Mouse (Mus musculus) heart, embryonic 10.5 days (tissue): Measurements from ENCODE around the gene Dcaf15. TPM values are rescaled to one million over a fixed set of nuclear protein-coding genes. Genes with fewer than 3 reads are reported as not detected.
A peak's percentile ranks its signal among the peaks of the same experiment; 100 is the strongest.

ENCODE experiments used
- DNase-seq: peaks from one replicate; pipeline ENCODE4 v3.0.0-alpha.2; 2017; ENCODE audit warnings: low spot score
- H3K27ac ChIP-seq: fragments of 300-500 bp; sonication (generic); 2 replicates; pipeline ENCODE4 v1.5.1; 2016; ENCODE audit warnings: mild to moderate bottlenecking
- H3K27me3 ChIP-seq: fragments of 300-500 bp; sonication (generic); 2 replicates; pipeline ENCODE4 v1.6.1; 2016; ENCODE audit warnings: mild to moderate bottlenecking; ENCODE audit not compliant: poor library complexity, insufficient read depth, severe bottlenecking
- H3K36me3 ChIP-seq: fragments of 300-500 bp; sonication (generic); 2 replicates; pipeline ENCODE4 v1.6.1; 2016; ENCODE audit warnings: mild to moderate bottlenecking, moderate library complexity
- H3K4me1 ChIP-seq: fragments of 300-500 bp; sonication (generic); 2 replicates; pipeline ENCODE4 v1.6.1; 2016; ENCODE audit warnings: mild to moderate bottlenecking
- H3K4me3 ChIP-seq: fragments of 300-500 bp; sonication (generic); 2 replicates; pipeline ENCODE4 v1.5.1; 2016; ENCODE audit warnings: mild to moderate bottlenecking, moderate library complexity
- H3K9me3 ChIP-seq: fragments of 300-500 bp; sonication (generic); 2 replicates; pipeline ENCODE4 v1.6.1; 2016; ENCODE audit warnings: mild to moderate bottlenecking, moderate library complexity
- WGBS: fragments of 180-500 bp; shearing (Covaris S2); methylation state at CpG from one replicate; pipeline ENCODE4 v1.1.7; 2016; 5-methylcytosine and 5-hydroxymethylcytosine counted together
- polyA plus RNA-seq: library from polyadenylated mRNA; unstranded; fragments of >200 nt; fragmentation: Nextera tagmentation; extraction: Ambion mirVana; gene quantifications from 2 replicates; pipeline ENCODE4 v1.2.1, GENCODE M21; 2016

The Dcaf15 gene
- polyA plus RNA-seq, 1 experiment from 2014 or later: 14.2 TPM

GRCm38 (mm10) chr8:84069169-84069568, 35.4 kb downstream of the Dcaf15 start:
- no peak for DNase-seq
- Histone ChIP-seq H3K4me1 (peaks cover 56% of the 10 kb centered on the region), H3K27ac (peak overlapping the region; percentile 48; the same call in 1 of the 2 replicates), H3K36me3 (peaks cover 5% of the 10 kb centered on the region), H3K27me3 (no peaks in the 10 kb centered on the region), H3K4me3 (no peak overlapping the region), H3K9me3 (no peaks in the 10 kb centered on the region)
- 28% methylated on average over 1 of the region's 1 CpGs for WGBS

- peaks cover 53% of the 10 kb centered on the region for H3K4me1 ChIP-seq
- 46% methylated on average over 12 of the region's 12 CpGs for WGBS
- no peaks in the 10 kb centered on the region for H3K27me3 ChIP-seq
- 0 out of 2 replicates have a peak overlapping the region, but pooled peaks have one; percentile 48 for H3K27ac ChIP-seq
- DNase-seq: no peak
- no peaks in the 10 kb centered on the region for H3K36me3 ChIP-seq
- H3K4me3 ChIP-seq: 0 out of 2 replicates have a peak overlapping the region, but pooled peaks have one; percentile 92
- no peaks in the 10 kb centered on the region for H3K9me3 ChIP-seq
Observed at GRCm38 (mm10) chr8:84068316-84069035, 36.1 kb downstream of the Dcaf15 start.

GRCm38 (mm10) chr8:84067911-84068310, 36.7 kb downstream of the Dcaf15 start:
- Histone ChIP-seq H3K27ac (no peak overlapping the region; the same call in 1 of the 2 replicates), H3K9me3 (no peaks in the 10 kb centered on the region), H3K27me3 (no peaks in the 10 kb centered on the region), H3K36me3 (no peaks in the 10 kb centered on the region), H3K4me3 (peak overlapping the region; percentile 92), H3K4me1 (peaks cover 49% of the 10 kb centered on the region)
- WGBS: 84% methylated on average over 7 of the region's 7 CpGs
- DNase-seq: no peak

GRCm38 (mm10) chr8:84067047-84067573, 37.5 kb downstream of the Dcaf15 start:
- DNase-seq: peak; percentile 98
- Histone ChIP-seq H3K36me3 (no peaks in the 10 kb centered on the region), H3K9me3 (no peaks in the 10 kb centered on the region), H3K4me3 (peak overlapping the region; percentile 92), H3K27me3 (no peaks in the 10 kb centered on the region), H3K27ac (peak overlapping the region; percentile 98), H3K4me1 (peaks cover 43% of the 10 kb centered on the region)
- WGBS: under 1% methylated on average over 54 of the region's 58 CpGs

GRCm38 (mm10) chr8:84066291-84066930, 38.2 kb downstream of the Dcaf15 start, which contains the start of gene Rfx1:
Gene Rfx1 (plus strand): TSS chr8:84066834.
- Histone ChIP-seq H3K36me3 (no peaks in the 10 kb centered on the region), H3K27me3 (no peaks in the 10 kb centered on the region), H3K27ac (peak within 1 kb of the TSS; percentile 98), H3K4me1 (peaks cover 36% of the 10 kb centered on the region), H3K4me3 (peak within 1 kb of the TSS; percentile 92), H3K9me3 (no peaks in the 10 kb centered on the region)
- peak; percentile 100 for DNase-seq
- WGBS: under 1% methylated on average over 51 of the region's 51 CpGs

GRCm38 (mm10) chr8:84065457-84066072, 39.0 kb downstream of the Dcaf15 start:
- DNase-seq: no peak
- Histone ChIP-seq H3K36me3 (no peaks in the 10 kb centered on the region), H3K9me3 (no peaks in the 10 kb centered on the region), H3K4me3 (peak overlapping the region; percentile 92), H3K27me3 (no peaks in the 10 kb centered on the region), H3K4me1 (peaks cover 30% of the 10 kb centered on the region), H3K27ac (peak overlapping the region; percentile 98)
- 27% methylated on average over 5 of the region's 5 CpGs for WGBS

GRCm38 (mm10) chr8:84065037-84065436, 39.5 kb downstream of the Dcaf15 start, which contains the start of gene Gm10643:
Gene Gm10643 (minus strand): TSS chr8:84065137.
- Histone ChIP-seq H3K36me3 (no peaks in the 10 kb centered on the region), H3K9me3 (no peaks in the 10 kb centered on the region), H3K4me3 (peak within 1 kb of the TSS; percentile 92), H3K27me3 (no peaks in the 10 kb centered on the region), H3K4me1 (peaks cover 26% of the 10 kb centered on the region), H3K27ac (peak within 1 kb of the TSS; percentile 98)
- 85% methylated on average over 1 of the region's 1 CpGs for WGBS
- DNase-seq: no peak

GRCm38 (mm10) chr8:84063861-84064610, 40.5 kb downstream of the Dcaf15 start:
- Histone ChIP-seq H3K27ac (no peak overlapping the region), H3K27me3 (no peaks in the 10 kb centered on the region), H3K4me1 (peaks cover 16% of the 10 kb centered on the region), H3K4me3 (no peak overlapping the region), H3K9me3 (no peaks in the 10 kb centered on the region), H3K36me3 (no peaks in the 10 kb centered on the region)
- no peak for DNase-seq
- 59% methylated on average over 8 of the region's 8 CpGs for WGBS

- Histone ChIP-seq H3K27ac (no peak overlapping the region), H3K36me3 (no peaks in the 10 kb centered on the region), H3K4me1 (no peaks in the 10 kb centered on the region), H3K9me3 (no peaks in the 10 kb centered on the region), H3K27me3 (0 out of 2 replicates have a peak, but pooled peaks cover 6% of the 10 kb centered on the region), H3K4me3 (no peak overlapping the region)
- no peak for DNase-seq
- 82% methylated on average over 2 of the region's 2 CpGs for WGBS
Observed at GRCm38 (mm10) chr8:84060245-84060644, 44.3 kb downstream of the Dcaf15 start.

- Histone ChIP-seq H3K4me1 (no peaks in the 10 kb centered on the region), H3K36me3 (no peaks in the 10 kb centered on the region), H3K9me3 (no peaks in the 10 kb centered on the region), H3K27me3 (0 out of 2 replicates have a peak, but pooled peaks cover 6% of the 10 kb centered on the region), H3K27ac (no peak overlapping the region), H3K4me3 (no peak overlapping the region)
- 81% methylated on average over 2 of the region's 2 CpGs for WGBS
- no peak for DNase-seq
Observed at GRCm38 (mm10) chr8:84059226-84059625, 45.3 kb downstream of the Dcaf15 start.

GRCm38 (mm10) chr8:84057827-84058226, 46.7 kb downstream of the Dcaf15 start:
- Histone ChIP-seq H3K4me1 (no peaks in the 10 kb centered on the region; the same call in 1 of the 2 replicates), H3K27ac (no peak overlapping the region), H3K36me3 (no peaks in the 10 kb centered on the region), H3K9me3 (no peaks in the 10 kb centered on the region), H3K27me3 (0 out of 2 replicates have a peak, but pooled peaks cover 6% of the 10 kb centered on the region), H3K4me3 (no peak overlapping the region)
- DNase-seq: no peak
- 76% methylated on average over 1 of the region's 1 CpGs for WGBS

- H3K27me3 ChIP-seq: 0 out of 2 replicates have a peak, but pooled peaks cover 10% of the 10 kb centered on the region
- 90% methylated on average over 5 of the region's 5 CpGs for WGBS
- H3K36me3 ChIP-seq: no peaks in the 10 kb centered on the region
- no peak for DNase-seq
- H3K4me1 ChIP-seq: peaks cover 5% of the 10 kb centered on the region; the same call in 1 of the 2 replicates
- no peaks in the 10 kb centered on the region for H3K9me3 ChIP-seq
- no peak overlapping the region for H3K4me3 ChIP-seq
- no peak overlapping the region for H3K27ac ChIP-seq
Observed at GRCm38 (mm10) chr8:84053229-84053628, 51.3 kb downstream of the Dcaf15 start.
